In genomic region chr5:120285036-120285435, GRCm38 (mm10) we compare ENCODE assay signal across 14 mouse cellular contexts.
DNase-seq lines count a peak whose midpoint lies in the region; ATAC-seq and TF ChIP-seq lines count a peak whose summit lies in the region.
"Had no signal": no experiment of that assay in that cellular context is flagged by ENCODE, and none has a peak within 500 bp of the region (broad histone marks: within the 10 kb centered on the region; RNA-seq: fewer than 3 reads in every experiment).

No protein-coding gene starts in this region.

- 0 out of 2 replicates have a peak, but pooled peaks have one; percentile 40 for ATAC-seq in hindbrain, embryonic 15.5 days (ENCODE audit: low FRiP score, low read depth)
- no peak for ATAC-seq in midbrain, embryonic 16.5 days
- ATAC-seq in liver, embryonic 11.5 days (replicated peaks; ENCODE audit: low FRiP score), result no peak

- no peak overlapping the region for H3K4me3 ChIP-seq in embryonic facial prominence, embryonic 10.5 days
- H3K4me3 ChIP-seq in hindbrain, embryonic 15.5 days, result no peak overlapping the region
- H3K4me3 ChIP-seq in midbrain, embryonic 16.5 days (ENCODE audit: low read depth, low read length), result no peak overlapping the region
- no peak overlapping the region for H3K4me3 ChIP-seq in liver, embryonic 11.5 days (ENCODE audit: low read depth, low read length)
- H3K4me3 ChIP-seq: embryonic facial prominence, embryonic 12.5 days; kidney, embryonic 15.5 days; limb, embryonic 13.5 days had no signal

- H3K9me3 ChIP-seq in embryonic facial prominence, embryonic 10.5 days, result peaks cover 6% of the 10 kb centered on the region; the same call in 1 of the 2 replicates
- no peaks in the 10 kb centered on the region for H3K9me3 ChIP-seq in hindbrain, embryonic 15.5 days
- no peaks in the 10 kb centered on the region for H3K9me3 ChIP-seq in midbrain, embryonic 16.5 days (replicated peaks; ENCODE audit: control insufficient read depth, low read length, poor library complexity, severe bottlenecking)
- H3K9me3 ChIP-seq in liver, embryonic 11.5 days (ENCODE audit: control insufficient read depth, low read length), result no peaks in the 10 kb centered on the region
- H3K9me3 ChIP-seq: kidney, embryonic 15.5 days had no signal

- no peak overlapping the region for H3K4me2 ChIP-seq in hindbrain, embryonic 15.5 days
- no peak overlapping the region for H3K4me2 ChIP-seq in midbrain, embryonic 16.5 days (ENCODE audit: low read length)
- H3K4me2 ChIP-seq in liver, embryonic 11.5 days, result no peak overlapping the region
- H3K4me2 ChIP-seq: embryonic facial prominence, embryonic 12.5 days; kidney, embryonic 15.5 days; limb, embryonic 13.5 days had no signal

- no peak overlapping the region for H3K9ac ChIP-seq in hindbrain, embryonic 15.5 days
- H3K9ac ChIP-seq in midbrain, embryonic 16.5 days (ENCODE audit: low read depth, low read length), result no peak overlapping the region
- no peak overlapping the region for H3K9ac ChIP-seq in liver, embryonic 11.5 days (ENCODE audit: low read depth, low read length)
- H3K9ac ChIP-seq: embryonic facial prominence, embryonic 12.5 days; kidney, embryonic 15.5 days; limb, embryonic 13.5 days had no signal

- peaks cover 93% of the 10 kb centered on the region for H3K27me3 ChIP-seq in embryonic facial prominence, embryonic 10.5 days (replicated peaks; ENCODE audit: low read depth, poor library complexity, severe bottlenecking)
- H3K27me3 ChIP-seq in hindbrain, embryonic 15.5 days, result 0 out of 2 replicates have a peak, but pooled peaks cover under 1% of the 10 kb centered on the region
- no peaks in the 10 kb centered on the region for H3K27me3 ChIP-seq in midbrain, embryonic 16.5 days (ENCODE audit: control insufficient read depth, insufficient read depth, low read depth, low read length)
- H3K27me3 ChIP-seq in liver, embryonic 11.5 days (replicated peaks; ENCODE audit: control insufficient read depth, insufficient read depth, low read length), result peaks cover 69% of the 10 kb centered on the region

- H3K36me3 ChIP-seq in embryonic facial prominence, embryonic 10.5 days (replicated peaks), result no peaks in the 10 kb centered on the region
- H3K36me3 ChIP-seq in hindbrain, embryonic 15.5 days, result no peaks in the 10 kb centered on the region
- no peaks in the 10 kb centered on the region for H3K36me3 ChIP-seq in midbrain, embryonic 16.5 days (ENCODE audit: control insufficient read depth, insufficient read depth, low read length)
- no peaks in the 10 kb centered on the region for H3K36me3 ChIP-seq in liver, embryonic 11.5 days (ENCODE audit: control insufficient read depth, insufficient read depth, low read length)
- H3K36me3 ChIP-seq: embryonic facial prominence, embryonic 12.5 days; kidney, embryonic 15.5 days; limb, embryonic 13.5 days had no signal

- TF ChIP-seq CTCF in brain, embryonic 14.5 days (IDR thresholded peaks at IDR 0.05; ENCODE audit: borderline replicate concordance, extremely low read depth, insufficient read depth, insufficient read length), result no peak

- 41% methylated on average over 9 of the region's 9 CpGs for WGBS in embryonic facial prominence, embryonic 10.5 days
- 17% methylated on average over 9 of the region's 9 CpGs for WGBS in hindbrain, embryonic 15.5 days
- 15% methylated on average over 9 of the region's 9 CpGs for WGBS in midbrain, embryonic 16.5 days
- 19% methylated on average over 9 of the region's 9 CpGs for WGBS in liver, embryonic 11.5 days

- intact Hi-C loops in heart, postnatal 10 days (cut with DNase I), result no loop called here
- intact Hi-C loops in left cerebral cortex, postnatal 14 days (cut with DNase I), result no loop called here

- peak; percentile 76 for DNase-seq in brain, embryonic 14.5 days (ENCODE audit: low read depth)
- peak; percentile 35 for DNase-seq in embryonic facial prominence, embryonic 10.5 days (ENCODE audit: low spot score)
- DNase-seq in cerebellum, postnatal 25 days, result no peak
- no peak for DNase-seq in heart, postnatal 10 days
- DNase-seq in left cerebral cortex, postnatal 14 days (ENCODE audit: low spot score in 2 of 2), result no peak
- DNase-seq in liver, embryonic 11.5 days (ENCODE audit: low spot score), result no peak
- DNase-seq: B cell, adult 2 months; cerebellum, adult 18-20 months; heart, adult 11 months had no signal

- peak overlapping the region; percentile 66 for H3K27ac ChIP-seq in embryonic facial prominence, embryonic 10.5 days (replicated peaks)
- H3K27ac ChIP-seq in hindbrain, embryonic 15.5 days (replicated peaks), result peak overlapping the region; percentile 71
- H3K27ac ChIP-seq in midbrain, embryonic 16.5 days (ENCODE audit: low read length), result peak overlapping the region; percentile 67
- H3K27ac ChIP-seq in liver, embryonic 11.5 days (ENCODE audit: low read depth, low read length), result no peak overlapping the region
- H3K27ac ChIP-seq: embryonic facial prominence, embryonic 12.5 days; kidney, embryonic 15.5 days; limb, embryonic 13.5 days had no signal

- no peak for TF ChIP-seq POLR2A in brain, embryonic 14.5 days (IDR thresholded peaks at IDR 0.05; ENCODE audit: borderline replicate concordance, extremely low read depth, insufficient read depth, insufficient read length, poor library complexity, severe bottlenecking)

- peaks cover 44% of the 10 kb centered on the region for H3K4me1 ChIP-seq in embryonic facial prominence, embryonic 10.5 days
- peaks cover 44% of the 10 kb centered on the region for H3K4me1 ChIP-seq in hindbrain, embryonic 15.5 days (replicated peaks)
- H3K4me1 ChIP-seq in midbrain, embryonic 16.5 days (ENCODE audit: control insufficient read depth, insufficient read depth, low read length), result peaks cover 31% of the 10 kb centered on the region
- H3K4me1 ChIP-seq in liver, embryonic 11.5 days (replicated peaks; ENCODE audit: control insufficient read depth, insufficient read depth, low read length), result peaks cover 7% of the 10 kb centered on the region

Comparison
In these comparisons a context has a peak if more than half of its experiments do, and no peak if none do; other contexts are left out.
1. DNase-seq: peak in brain, embryonic 14.5 days (single experiment) and embryonic facial prominence, embryonic 10.5 days (single experiment); none in cerebellum, postnatal 25 days (0 of 2), heart, postnatal 10 days (0 of 2), left cerebral cortex, postnatal 14 days (0 of 2) and liver, embryonic 11.5 days (single experiment).